Mouse (Mus musculus) lung, embryonic 14.5 days (tissue): ENCODE measurements at regions not wholly inside any gene's neighbourhood (a gene's known extent, or its start where the extent isn't known, plus 50 kb on each side); places are given as distances from the start of the nearest gene placed in this dataset.
A peak's percentile ranks its signal among the peaks of the same experiment; 100 is the strongest.

ENCODE experiments used
- ATAC-seq: fragments of 200-750 bp; cut with Nextera tagmentation; 2 replicates; pipeline ENCODE4 v1.8.0; 2017; ENCODE audit warnings: mild to moderate bottlenecking, moderate TSS enrichment, moderate library complexity; ENCODE audit not compliant: insufficient read depth
- DNase-seq: peaks from one replicate; pipeline ENCODE4 v3.0.0-alpha.2; 2015
- H3K27ac ChIP-seq: fragments of 300-500 bp; sonication (generic); 2 replicates; pipeline ENCODE4 v1.5.1; 2014; ENCODE audit warnings: low read depth, mild to moderate bottlenecking, moderate library complexity
- H3K27me3 ChIP-seq: fragments of 300-500 bp; sonication (generic); 2 replicates; pipeline ENCODE4 v1.6.1; 2014; ENCODE audit warnings: low read length, control low read depth; ENCODE audit not compliant: insufficient read depth
- H3K36me3 ChIP-seq: fragments of 300-500 bp; sonication (generic); 2 replicates; pipeline ENCODE4 v1.6.1; 2014; ENCODE audit warnings: control low read depth; ENCODE audit not compliant: insufficient read depth
- H3K4me1 ChIP-seq: fragments of 300-500 bp; sonication (generic); 2 replicates; pipeline ENCODE4 v1.6.1; 2014; ENCODE audit warnings: antibody characterized with exemption, control low read depth; ENCODE audit not compliant: insufficient read depth
- H3K4me2 ChIP-seq: fragments of 300-500 bp; sonication (generic); 2 replicates; pipeline ENCODE4 v1.6.1; 2014; ENCODE audit warnings: mild to moderate bottlenecking
- H3K4me3 ChIP-seq: fragments of 300-500 bp; sonication (generic); 2 replicates; pipeline ENCODE4 v1.5.1; 2014; ENCODE audit warnings: low read depth, low read length
- H3K9ac ChIP-seq: fragments of 300-500 bp; sonication (generic); 2 replicates; pipeline ENCODE4 v1.6.1; 2014
- H3K9me3 ChIP-seq: fragments of 300-500 bp; sonication (generic); 2 replicates; pipeline ENCODE4 v1.6.1; 2016; ENCODE audit warnings: low read depth, low read length, control low read depth
- CTCF ChIP-seq: IDR thresholded peaks from 2 replicates; pipeline ENCODE4 v1.5.1; 2016; ENCODE audit warnings: antibody characterized with exemption, low read depth
- WGBS: fragments of 180-500 bp; shearing (Covaris S2); extraction: QIAGEN DNeasy Blood & Tissue Kit; methylation state at CpG from one replicate; pipeline ENCODE4 v1.1.7; 2014; 5-methylcytosine and 5-hydroxymethylcytosine counted together

DNA sequence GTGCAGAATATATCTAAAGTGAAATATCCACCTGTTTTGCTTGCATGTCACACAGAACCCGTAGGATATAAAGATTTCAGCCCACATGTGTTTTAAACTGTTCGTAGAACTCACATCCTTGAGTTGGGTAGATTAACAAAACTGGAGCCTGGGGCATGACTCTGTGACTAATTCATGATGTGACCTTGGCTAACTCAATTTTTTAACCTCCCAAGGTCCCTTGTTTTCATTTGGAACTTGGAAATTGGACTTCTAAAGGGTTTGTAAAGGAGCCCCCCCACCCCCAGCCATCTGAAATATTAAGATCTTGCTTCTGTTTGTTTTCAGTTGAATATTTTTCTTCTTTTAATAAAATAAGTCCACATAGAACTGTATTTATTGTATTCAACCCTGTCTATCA, 983.5 kb downstream of the Ttll7 start:
- no peak for TF ChIP-seq CTCF
- Histone ChIP-seq H3K4me3 (no peak overlapping the region), H3K27me3 (no peaks in the 10 kb centered on the region), H3K9ac (no peak overlapping the region), H3K9me3 (no peaks in the 10 kb centered on the region), H3K36me3 (no peaks in the 10 kb centered on the region), H3K4me2 (no peak overlapping the region), H3K4me1 (no peaks in the 10 kb centered on the region), H3K27ac (no peak overlapping the region)
- DNase-seq, result no peak
- ATAC-seq, result no peak
- WGBS, result 92% methylated on average over 2 of the region's 2 CpGs

- H3K4me1 ChIP-seq, result no peaks in the 10 kb centered on the region
- H3K27ac ChIP-seq, result no peak overlapping the region
- no peak overlapping the region for H3K9ac ChIP-seq
- H3K36me3 ChIP-seq, result no peaks in the 10 kb centered on the region
- no peak for TF ChIP-seq CTCF
- no peaks in the 10 kb centered on the region for H3K27me3 ChIP-seq
- DNase-seq (peak; percentile 39), ATAC-seq (no peak)
- no peak overlapping the region for H3K4me2 ChIP-seq
- 59% methylated on average over 1 of the region's 1 CpGs for WGBS
- no peaks in the 10 kb centered on the region for H3K9me3 ChIP-seq
- no peak overlapping the region for H3K4me3 ChIP-seq
These were observed 973.2 kb downstream of the Ttll7 start for GRCm38 (mm10) chr3:147825337-147825736.

DNA sequence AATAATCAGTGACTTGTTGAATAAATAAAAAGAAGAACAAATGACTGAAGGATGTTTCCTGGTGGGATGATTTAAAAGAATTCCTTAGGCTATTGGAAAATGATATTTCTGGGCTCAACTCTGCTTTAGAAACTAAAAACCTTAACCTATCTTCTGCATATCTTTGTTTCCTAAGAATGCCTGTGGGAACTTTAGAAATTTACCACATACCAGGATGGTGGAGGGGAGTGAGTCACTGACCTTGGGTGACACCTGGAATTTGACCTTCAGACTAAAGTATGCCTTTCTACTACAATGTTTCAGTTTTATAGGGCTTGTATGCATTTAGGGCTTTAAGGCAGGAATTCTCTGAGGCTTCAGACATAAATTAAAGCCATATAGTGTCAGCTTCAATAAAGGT, 972.3 kb downstream of the Ttll7 start:
- TF ChIP-seq CTCF, result no peak
- H3K4me1 ChIP-seq, result no peaks in the 10 kb centered on the region
- H3K9me3 ChIP-seq, result no peaks in the 10 kb centered on the region
- no peak overlapping the region for H3K9ac ChIP-seq
- ATAC-seq, result no peak
- H3K4me2 ChIP-seq, result no peak overlapping the region
- H3K4me3 ChIP-seq, result no peak overlapping the region
- DNase-seq, result no peak
- no peaks in the 10 kb centered on the region for H3K27me3 ChIP-seq
- H3K27ac ChIP-seq, result no peak overlapping the region
- H3K36me3 ChIP-seq, result no peaks in the 10 kb centered on the region

GRCm38 (mm10) chr3:147814080-147814650, 962.0 kb downstream of the Ttll7 start:
- TF ChIP-seq CTCF, result no peak
- H3K4me2 ChIP-seq, result no peak overlapping the region
- no peak overlapping the region for H3K9ac ChIP-seq
- DNase-seq (no peak), ATAC-seq (no peak)
- no peaks in the 10 kb centered on the region for H3K27me3 ChIP-seq
- no peaks in the 10 kb centered on the region for H3K9me3 ChIP-seq
- H3K27ac ChIP-seq, result no peak overlapping the region
- no peaks in the 10 kb centered on the region for H3K4me1 ChIP-seq
- no peak overlapping the region for H3K4me3 ChIP-seq
- H3K36me3 ChIP-seq, result no peaks in the 10 kb centered on the region

- no peak overlapping the region for H3K4me3 ChIP-seq
- no peak overlapping the region for H3K9ac ChIP-seq
- no peaks in the 10 kb centered on the region for H3K4me1 ChIP-seq
- no peak overlapping the region for H3K27ac ChIP-seq
- TF ChIP-seq CTCF, result no peak
- H3K36me3 ChIP-seq, result no peaks in the 10 kb centered on the region
- no peak overlapping the region for H3K4me2 ChIP-seq
- no peaks in the 10 kb centered on the region for H3K27me3 ChIP-seq
- DNase-seq (no peak), ATAC-seq (no peak)
- 83% methylated on average over 4 of the region's 4 CpGs for WGBS
- H3K9me3 ChIP-seq, result no peaks in the 10 kb centered on the region
These were observed 950.4 kb downstream of the Ttll7 start for GRCm38 (mm10) chr3:147802546-147802945.

- 64% methylated on average over 8 of the region's 8 CpGs for WGBS
- H3K27ac ChIP-seq, result no peak overlapping the region
- H3K4me1 ChIP-seq, result no peaks in the 10 kb centered on the region
- no peaks in the 10 kb centered on the region for H3K36me3 ChIP-seq
- H3K9me3 ChIP-seq, result no peaks in the 10 kb centered on the region
- DNase-seq (peak; percentile 65), ATAC-seq (no peak)
- no peak for TF ChIP-seq CTCF
- H3K4me3 ChIP-seq, result no peak overlapping the region
- no peak overlapping the region for H3K4me2 ChIP-seq
- H3K9ac ChIP-seq, result no peak overlapping the region
- no peaks in the 10 kb centered on the region for H3K27me3 ChIP-seq
These were observed 944.4 kb downstream of the Ttll7 start for GRCm38 (mm10) chr3:147796524-147796923.

GRCm38 (mm10) chr3:147795116-147795515, 942.9 kb downstream of the Ttll7 start:
- no peak for TF ChIP-seq CTCF
- DNase-seq (no peak), ATAC-seq (no peak)
- Histone ChIP-seq H3K36me3 (no peaks in the 10 kb centered on the region), H3K9ac (no peak overlapping the region), H3K27ac (no peak overlapping the region), H3K4me3 (no peak overlapping the region), H3K9me3 (no peaks in the 10 kb centered on the region), H3K4me2 (no peak overlapping the region), H3K4me1 (no peaks in the 10 kb centered on the region), H3K27me3 (no peaks in the 10 kb centered on the region)

DNA sequence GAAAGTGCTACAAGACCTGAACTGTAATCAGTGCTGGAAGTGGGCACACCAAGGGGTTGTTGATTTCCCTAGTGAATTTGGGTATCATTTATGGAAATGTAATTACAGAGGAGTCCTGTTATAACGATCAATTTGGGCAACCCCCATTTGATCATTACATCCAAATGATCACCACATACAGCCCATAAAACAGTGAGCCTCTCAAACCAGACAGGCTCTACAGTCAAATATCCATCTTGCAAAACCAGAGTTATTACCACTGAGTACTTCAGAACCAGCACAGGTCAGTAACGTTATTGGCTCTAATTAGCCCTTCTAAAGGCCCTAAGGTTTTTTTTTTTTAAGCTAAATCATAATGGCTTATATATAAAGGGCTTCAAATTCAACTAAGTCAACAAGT, 934.4 kb downstream of the Ttll7 start:
- no peak for ATAC-seq

More for the DNA sequence above, 934.4 kb downstream of the Ttll7 start:
- Histone ChIP-seq H3K27ac (no peak overlapping the region), H3K4me1 (no peaks in the 10 kb centered on the region), H3K27me3 (no peaks in the 10 kb centered on the region), H3K4me3 (no peak overlapping the region), H3K4me2 (no peak overlapping the region), H3K36me3 (no peaks in the 10 kb centered on the region), H3K9me3 (no peaks in the 10 kb centered on the region), H3K9ac (no peak overlapping the region)
- 66% methylated on average over 2 of the region's 2 CpGs for WGBS
- DNase-seq, result no peak
- no peak for TF ChIP-seq CTCF
